Comparison of ENCODE assay signal across 10 mouse cellular contexts in genomic region chr1:84935668-84936067, GRCm38 (mm10). TPM values are rescaled to one million over a fixed set of nuclear protein-coding genes. Genes with fewer than 3 reads are reported as not detected.
A peak's percentile ranks its signal among the peaks of the same experiment; 100 is the strongest.
DNase-seq lines count a peak whose midpoint lies in the region; ATAC-seq lines count a peak whose summit lies in the region.
"Had no signal": no experiment of that assay in that cellular context is flagged by ENCODE, and none has a peak within 500 bp of the region (broad histone marks: within the 10 kb centered on the region; RNA-seq: fewer than 3 reads in every experiment).

No protein-coding gene starts in this region.

- no peaks in the 10 kb centered on the region for H3K9me3 ChIP-seq in heart, embryonic 11.5 days (replicated peaks; ENCODE audit: control insufficient read depth, low read length)
- H3K9me3 ChIP-seq: neural tube, embryonic 12.5 days had no signal

- 69% methylated on average over 9 of the region's 9 CpGs for WGBS in heart, embryonic 11.5 days (ENCODE audit: insufficient replicate concordance)

- H3K27ac ChIP-seq in heart, embryonic 11.5 days (ENCODE audit: low read depth, low read length), result no peak overlapping the region

- peaks cover 26% of the 10 kb centered on the region for H3K27me3 ChIP-seq in heart, embryonic 11.5 days (ENCODE audit: control insufficient read depth, insufficient read depth, low read length)
- H3K27me3 ChIP-seq: neural tube, embryonic 12.5 days had no signal

- H3K4me1 ChIP-seq in heart, embryonic 11.5 days (ENCODE audit: control insufficient read depth, insufficient read depth, low read length), result no peaks in the 10 kb centered on the region
- H3K4me1 ChIP-seq: neural tube, embryonic 12.5 days had no signal

- no peaks in the 10 kb centered on the region for H3K36me3 ChIP-seq in heart, embryonic 11.5 days (ENCODE audit: control insufficient read depth, insufficient read depth, low read length)
- H3K36me3 ChIP-seq: neural tube, embryonic 12.5 days had no signal

- no peak overlapping the region for H3K4me3 ChIP-seq in heart, embryonic 11.5 days (ENCODE audit: low read depth, low read length)

- H3K9ac ChIP-seq in heart, embryonic 11.5 days (ENCODE audit: low read depth, low read length), result no peak overlapping the region

- peak; percentile 22 for DNase-seq in heart, adult 8-10 months (ENCODE audit: low spot score)
- DNase-seq in Muller cell, postnatal 12 days (ENCODE audit: inconsistent ontology term), result peak; percentile 66
- peak; percentile 79 to 88 for DNase-seq in cerebellum, postnatal 25 days
- DNase-seq in left cerebral cortex, postnatal 14 days (ENCODE audit: low spot score in 2 of 2), result peak; percentile 88 to 93
- peak; percentile 93 for DNase-seq in right cerebral cortex, adult 18-20 months
- no peak for DNase-seq in embryo, embryonic 9.5 days (ENCODE audit: extremely low spot score)

- ATAC-seq in heart, embryonic 11.5 days (replicated peaks; ENCODE audit: insufficient number of reproducible peaks, low FRiP score, low TSS enrichment), result no peak
- peak; percentile 84 to 88 for ATAC-seq in hematopoietic stem cell, adult 5-6 weeks (replicated peaks in 1 of 2; ENCODE audit: insufficient read depth in 1 of 2, low FRiP score in 2 of 2, low TSS enrichment in 1 of 2, low read depth in 1 of 2, poor library complexity in 2 of 2, severe bottlenecking in 2 of 2)

- intact Hi-C loops in left cerebral cortex, postnatal 14 days (cut with DNase I), result no loop called here

- no peak overlapping the region for H3K4me2 ChIP-seq in heart, embryonic 11.5 days

RNA-seq across cellular contexts. Expression of gene Slc16a14, which starts 0.7 kb away (rescaled TPM):
- total RNA-seq in heart, adult 8-10 months (2022), result under 1 TPM in 3 of 4 experiments, not detected in 1; 0.09 to 0.20 (median 0.11) TPM
- 0.07 and 0.09 TPM in 2 replicates for polyA plus RNA-seq in heart, embryonic 11.5 days (2014; fragmentation: Nextera tagmentation; extraction: Ambion mirVana)
- not detected in 2 replicates for total RNA-seq in hematopoietic stem cell, adult 5-6 weeks (2017)
- 10 to 100 TPM; 26.0 to 29.7 TPM for total RNA-seq in left cerebral cortex, postnatal 14 days (2021)
- polyA plus RNA-seq: heart, embryonic 16.5 days had no signal

Comparison
In these comparisons a context has a peak if more than half of its experiments do, and no peak if none do; other contexts are left out.
1. RNA of gene Slc16a14, which starts 0.7 kb away (total RNA-seq): 26.0 to 29.7 TPM in left cerebral cortex, postnatal 14 days; 0.09 to 0.20 TPM in heart, adult 8-10 months and not detected in hematopoietic stem cell, adult 5-6 weeks; every median in the first group is over 10 times any median in the second.